Mouse (Mus musculus): Measurements from ENCODE around the gene Ube2g2. TPM values are rescaled to one million over a fixed set of nuclear protein-coding genes. Genes with fewer than 3 reads are reported as not detected.

Gene Ube2g2
- polyA plus RNA-seq (2012; rRNA removed), result 41.6 and 54.2 TPM in 2 replicates

- Histone ChIP-seq H3K4me3 (replicated peaks; ENCODE audit: extremely low read depth, low read depth, low read length) (peak within 1 kb of the TSS; percentile 76), H3K4me1 (ENCODE audit: control insufficient read depth, insufficient read depth, low read length) (peaks cover 31% of the 10 kb centered on the region)
- WGBS, result under 1% methylated on average over 95 of the region's 96 CpGs
- TF ChIP-seq CTCF (IDR thresholded peaks at IDR 0.05; ENCODE audit: insufficient read depth, low read length) (no peak), POLR2A (IDR thresholded peaks at IDR 0.05; ENCODE audit: borderline replicate concordance, extremely low read depth, low read depth, low read length) (peak; percentile 81)
- DNase-seq, result peak; percentile 93
Observed at GRCm38 (mm10) chr10:77622055-77622988, at the start of gene Ube2g2. Gene Ube2g2, plus strand, starts transcription at chr10:77622275.

- WGBS, result 61% methylated on average over 1 of the region's 1 CpGs
- Histone ChIP-seq H3K4me1 (ENCODE audit: control insufficient read depth, insufficient read depth, low read length) (no peaks in the 10 kb centered on the region), H3K4me3 (replicated peaks; ENCODE audit: extremely low read depth, low read depth, low read length) (no peak overlapping the region)
- no peak for TF ChIP-seq CTCF (IDR thresholded peaks at IDR 0.05; ENCODE audit: insufficient read depth, low read length)
- TF ChIP-seq POLR2A (IDR thresholded peaks at IDR 0.05; ENCODE audit: borderline replicate concordance, extremely low read depth, low read depth, low read length), result no peak
- no peak for DNase-seq
Observed at GRCm38 (mm10) chr10:77573162-77573561, 48.9 kb upstream of the Ube2g2 start.

- WGBS, result 56% methylated on average over 10 of the region's 10 CpGs
- DNase-seq, result no peak
- TF ChIP-seq CTCF (IDR thresholded peaks at IDR 0.05; ENCODE audit: insufficient read depth, low read length) (no peak), POLR2A (IDR thresholded peaks at IDR 0.05; ENCODE audit: borderline replicate concordance, extremely low read depth, low read depth, low read length) (no peak)
- Histone ChIP-seq H3K4me3 (replicated peaks; ENCODE audit: extremely low read depth, low read depth, low read length) (no peak overlapping the region), H3K4me1 (ENCODE audit: control insufficient read depth, insufficient read depth, low read length) (peaks cover 19% of the 10 kb centered on the region)
Observed at GRCm38 (mm10) chr10:77580027-77580920, 41.8 kb upstream of the Ube2g2 start.

GRCm38 (mm10) chr10:77581023-77581407 is 41.1 kb upstream of the Ube2g2 start:
- peaks cover 23% of the 10 kb centered on the region for H3K4me1 ChIP-seq (ENCODE audit: control insufficient read depth, insufficient read depth, low read length)
- WGBS, result 5% methylated on average over 8 of the region's 8 CpGs
- no peak for DNase-seq
- TF ChIP-seq POLR2A (IDR thresholded peaks at IDR 0.05; ENCODE audit: borderline replicate concordance, extremely low read depth, low read depth, low read length) (no peak), CTCF (IDR thresholded peaks at IDR 0.05; ENCODE audit: insufficient read depth, low read length) (no peak)
- H3K4me3 ChIP-seq (replicated peaks; ENCODE audit: extremely low read depth, low read depth, low read length), result peak overlapping the region; percentile 53

- Histone ChIP-seq H3K4me1 (ENCODE audit: control insufficient read depth, insufficient read depth, low read length) (peaks cover 25% of the 10 kb centered on the region), H3K4me3 (replicated peaks; ENCODE audit: extremely low read depth, low read depth, low read length) (peak within 1 kb of the TSS; percentile 98)
- TF ChIP-seq POLR2A (IDR thresholded peaks at IDR 0.05; ENCODE audit: borderline replicate concordance, extremely low read depth, low read depth, low read length) (peak; percentile 93), CTCF (IDR thresholded peaks at IDR 0.05; ENCODE audit: insufficient read depth, low read length) (no peak)
- under 1% methylated on average over 64 of the region's 64 CpGs for WGBS
- DNase-seq, result peak; percentile 94
Observed at GRCm38 (mm10) chr10:77581408-77582284, 40.4 kb upstream of the Ube2g2 start, which contains the start of gene Pttg1ip. Gene Pttg1ip, plus strand, starts transcription at chr10:77581720.

GRCm38 (mm10) chr10:77582285-77582618 is 39.8 kb upstream of the Ube2g2 start:
- DNase-seq, result no peak
- Histone ChIP-seq H3K4me3 (replicated peaks; ENCODE audit: extremely low read depth, low read depth, low read length) (peak overlapping the region; percentile 98), H3K4me1 (ENCODE audit: control insufficient read depth, insufficient read depth, low read length) (peaks cover 29% of the 10 kb centered on the region)
- TF ChIP-seq POLR2A (IDR thresholded peaks at IDR 0.05; ENCODE audit: borderline replicate concordance, extremely low read depth, low read depth, low read length), result no peak
- no peak for TF ChIP-seq CTCF (IDR thresholded peaks at IDR 0.05; ENCODE audit: insufficient read depth, low read length)
- 5% methylated on average over 8 of the region's 8 CpGs for WGBS

- TF ChIP-seq CTCF (IDR thresholded peaks at IDR 0.05; ENCODE audit: insufficient read depth, low read length) (no peak), POLR2A (IDR thresholded peaks at IDR 0.05; ENCODE audit: borderline replicate concordance, extremely low read depth, low read depth, low read length) (no peak)
- peak overlapping the region; percentile 44 for H3K4me3 ChIP-seq (replicated peaks; ENCODE audit: extremely low read depth, low read depth, low read length)
- no peak for DNase-seq
Observed at GRCm38 (mm10) chr10:77583795-77584422, 38.2 kb upstream of the Ube2g2 start.

GRCm38 (mm10) chr10:77586637-77587036 is 35.4 kb upstream of the Ube2g2 start:
- H3K4me1 ChIP-seq (ENCODE audit: control insufficient read depth, insufficient read depth, low read length), result peaks cover 30% of the 10 kb centered on the region
- no peak for DNase-seq
- TF ChIP-seq POLR2A (IDR thresholded peaks at IDR 0.05; ENCODE audit: borderline replicate concordance, extremely low read depth, low read depth, low read length) (no peak), CTCF (IDR thresholded peaks at IDR 0.05; ENCODE audit: insufficient read depth, low read length) (no peak)
- no peak overlapping the region for H3K4me3 ChIP-seq (replicated peaks; ENCODE audit: extremely low read depth, low read depth, low read length)
- 80% methylated on average over 3 of the region's 3 CpGs for WGBS

More at GRCm38 (mm10) chr10:77583795-77584422, 38.2 kb upstream of the Ube2g2 start:
- 26% methylated on average over 10 of the region's 10 CpGs for whole genome bisulfite sequencing
- H3K4me1 ChIP-seq (ENCODE audit: control insufficient read depth, insufficient read depth, low read length), result peaks cover 30% of the 10 kb centered on the region
